Mouse (Mus musculus) liver, embryonic 14.5 days (tissue): ENCODE data around the gene Nfasc. TPM values are rescaled to one million over a fixed set of nuclear protein-coding genes. Genes with fewer than 3 reads are reported as not detected.

Experiments
- ATAC-seq: fragments of 200-750 bp; cut with Nextera tagmentation; 2 replicates; pipeline ENCODE4 v1.8.0; 2017; ENCODE audit warnings: moderate number of reproducible peaks, mild to moderate bottlenecking, moderate library complexity; ENCODE audit not compliant: insufficient read depth
- DNase-seq, 3 experiments: peaks; one replicate each; pipeline ENCODE4 v3.0.0-alpha.2; 2012 to 2013; ENCODE audit warnings: low read depth in 3 of 3, low spot score in 3 of 3
- H3K27ac ChIP-seq: fragments of 300-500 bp; sonication (generic); 2 replicates; pipeline ENCODE4 v1.5.1; 2014; ENCODE audit warnings: moderate library complexity, mild to moderate bottlenecking, control low read depth, inconsistent platforms
- H3K27me3 ChIP-seq: fragments of 300-500 bp; sonication (generic); 2 replicates; pipeline ENCODE4 v1.6.1; 2014; ENCODE audit warnings: mild to moderate bottlenecking, low read length, moderate library complexity; ENCODE audit not compliant: control insufficient read depth, insufficient read depth
- H3K36me3 ChIP-seq: fragments of 300-500 bp; sonication (generic); replicated peaks from 2 replicates; pipeline ENCODE4 v1.6.1; 2014; ENCODE audit warnings: low read depth; ENCODE audit not compliant: control insufficient read depth, insufficient read depth
- H3K4me1 ChIP-seq, 2 experiments: fragments of 200-500 bp in 1 of 2; fragments of 300-500 bp in 1 of 2; sonication (generic) in 1 of 2; replicated peaks; 2 replicates each; pipeline ENCODE4 v1.6.1; 2012 to 2014; ENCODE audit warnings: antibody characterized with exemption in 1 of 2, inconsistent platforms in 1 of 2, low read length in 1 of 2; ENCODE audit not compliant: control insufficient read depth in 2 of 2, insufficient read depth in 2 of 2
- H3K4me2 ChIP-seq: fragments of 300-500 bp; sonication (generic); 2 replicates; pipeline ENCODE4 v1.6.1; 2014; ENCODE audit warnings: low read depth, mild to moderate bottlenecking, control low read depth, moderate library complexity
- H3K4me3 ChIP-seq, 2 experiments: fragments of 200-500 bp in 1 of 2; fragments of 300-500 bp in 1 of 2; sonication (generic) in 1 of 2; 2 replicates each; pipeline ENCODE4 v1.5.1; 2012 to 2014; ENCODE audit warnings: low read depth in 2 of 2, low read length in 2 of 2, mild to moderate bottlenecking in 2 of 2, control low read depth in 1 of 2, inconsistent platforms in 1 of 2, moderate library complexity in 1 of 2; ENCODE audit not compliant: insufficient read depth in 1 of 2
- H3K9ac ChIP-seq: fragments of 300-500 bp; sonication (generic); replicated peaks from 2 replicates; pipeline ENCODE4 v1.6.1; 2014; ENCODE audit warnings: mild to moderate bottlenecking, control low read depth, moderate library complexity
- H3K9me3 ChIP-seq: fragments of 300-500 bp; sonication (generic); 2 replicates; pipeline ENCODE4 v1.6.1; 2016; ENCODE audit warnings: low read length, mixed read lengths; ENCODE audit not compliant: control insufficient read depth
- CTCF ChIP-seq: IDR thresholded peaks from 2 replicates; pipeline ENCODE4 v1.5.1; 2016; ENCODE audit warnings: antibody characterized with exemption, low read depth, control low read depth
- EP300 ChIP-seq: IDR thresholded peaks from 2 replicates; pipeline ENCODE4 v1.6.1; 2016; ENCODE audit warnings: antibody characterized with exemption, low read depth
- WGBS: fragments of 180-500 bp; shearing (Covaris S2); extraction: QIAGEN DNeasy Blood & Tissue Kit; methylation state at CpG from one replicate; pipeline ENCODE4 v1.1.7; 2014; ENCODE audit not compliant: insufficient replicate concordance; 5-methylcytosine and 5-hydroxymethylcytosine counted together
- polyA plus RNA-seq, 2 experiments: library from polyadenylated mRNA; depleted of rRNA in 1 of 2; stranded (reverse) in 1 of 2; unstranded in 1 of 2; fragments of >200 nt; fragmentation: Nextera tagmentation in 1 of 2; extraction: Ambion mirVana in 1 of 2; gene quantifications; 2 replicates each; pipeline versions ENCODE4 v1.2.1 to v1.2.3; 2012 to 2014

Gene Nfasc
- polyA plus RNA-seq, 2 experiments: 0.01 to 0.05 TPM

GRCm38 (mm10) chr1:132612066-132612465 lies 129.5 kb downstream of the Nfasc start:
- H3K27me3 ChIP-seq: no peaks in the 10 kb centered on the region
- no peak overlapping the region for H3K4me2 ChIP-seq
- no peak overlapping the region for H3K9ac ChIP-seq
- no peak overlapping the region for H3K4me3 ChIP-seq
- no peak overlapping the region for H3K27ac ChIP-seq
- DNase-seq: no peak
- TF ChIP-seq CTCF (no peak), EP300 (no peak)
- no peak for ATAC-seq
- 47% methylated on average over 4 of the region's 4 CpGs for WGBS
- H3K36me3 ChIP-seq: no peaks in the 10 kb centered on the region
- no peaks in the 10 kb centered on the region for H3K4me1 ChIP-seq
- H3K9me3 ChIP-seq: no peaks in the 10 kb centered on the region

DNA sequence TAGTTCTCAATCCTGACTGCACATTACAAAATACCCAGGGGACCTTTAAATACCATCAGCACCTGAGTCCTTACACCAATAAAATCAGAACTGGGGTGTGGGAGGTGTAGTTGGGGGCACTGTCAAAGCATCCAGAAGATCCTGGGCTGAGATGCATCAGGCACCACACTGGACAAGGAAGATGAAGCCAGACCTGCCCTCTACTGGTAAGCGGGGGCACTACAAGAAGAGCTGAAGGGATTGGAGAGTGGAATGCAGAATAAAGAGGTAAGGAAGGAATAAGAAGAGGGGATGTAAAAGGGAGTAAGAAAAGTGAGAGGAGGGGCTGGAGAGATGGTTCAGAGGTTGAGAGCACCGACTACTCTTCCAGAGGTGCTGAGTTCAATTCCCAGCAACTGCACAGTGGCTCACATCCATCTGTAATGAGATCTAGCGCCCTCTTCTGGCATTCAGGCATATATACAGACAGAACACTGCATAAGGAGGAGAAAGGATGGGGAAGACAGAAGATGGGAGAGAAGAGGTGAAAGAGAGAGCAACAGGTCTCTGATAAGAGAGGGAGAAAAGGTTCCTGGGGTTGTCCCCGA lies 132.5 kb downstream of the Nfasc start:
- no peak overlapping the region for H3K4me2 ChIP-seq
- ATAC-seq: no peak
- H3K27ac ChIP-seq: no peak overlapping the region
- no peaks in the 10 kb centered on the region for H3K4me1 ChIP-seq
- H3K4me3 ChIP-seq: no peak overlapping the region
- 22% methylated on average over 4 of the region's 4 CpGs for WGBS
- TF ChIP-seq EP300 (no peak), CTCF (peak; percentile 75)
- H3K9ac ChIP-seq: no peak overlapping the region
- DNase-seq: peak in 2 of 3 experiments; percentile 6 to 19
- no peaks in the 10 kb centered on the region for H3K9me3 ChIP-seq
- no peaks in the 10 kb centered on the region for H3K36me3 ChIP-seq
- H3K27me3 ChIP-seq: no peaks in the 10 kb centered on the region

DNA sequence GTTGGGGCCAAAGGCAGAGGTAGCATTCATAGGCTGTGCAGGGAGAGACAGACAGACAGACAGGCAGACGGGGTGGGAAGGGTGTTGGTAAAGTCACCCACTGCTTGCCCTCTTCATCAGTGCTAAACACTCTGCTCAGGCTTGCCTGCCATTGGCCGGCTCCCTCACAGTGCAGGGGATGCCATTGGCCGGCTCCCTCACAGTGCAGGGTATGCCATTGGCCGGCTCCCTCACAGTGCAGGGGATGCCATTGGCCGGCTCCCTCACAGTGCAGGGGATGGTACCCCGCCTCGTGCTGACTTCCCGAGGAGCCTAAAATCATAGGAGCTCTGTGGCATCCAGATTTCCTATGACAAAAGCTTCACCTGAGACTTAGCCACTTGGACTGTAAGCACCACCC lies 139.4 kb downstream of the Nfasc start:
- Histone ChIP-seq H3K9ac (no peak overlapping the region), H3K27ac (no peak overlapping the region), H3K27me3 (no peaks in the 10 kb centered on the region), H3K9me3 (no peaks in the 10 kb centered on the region), H3K4me2 (no peak overlapping the region), H3K4me3 (no peak overlapping the region), H3K36me3 (no peaks in the 10 kb centered on the region), H3K4me1 (no peaks in the 10 kb centered on the region)
- TF ChIP-seq CTCF (no peak), EP300 (no peak)
- ATAC-seq: no peak
- no peak for DNase-seq
- WGBS: 31% methylated on average over 8 of the region's 8 CpGs

DNA sequence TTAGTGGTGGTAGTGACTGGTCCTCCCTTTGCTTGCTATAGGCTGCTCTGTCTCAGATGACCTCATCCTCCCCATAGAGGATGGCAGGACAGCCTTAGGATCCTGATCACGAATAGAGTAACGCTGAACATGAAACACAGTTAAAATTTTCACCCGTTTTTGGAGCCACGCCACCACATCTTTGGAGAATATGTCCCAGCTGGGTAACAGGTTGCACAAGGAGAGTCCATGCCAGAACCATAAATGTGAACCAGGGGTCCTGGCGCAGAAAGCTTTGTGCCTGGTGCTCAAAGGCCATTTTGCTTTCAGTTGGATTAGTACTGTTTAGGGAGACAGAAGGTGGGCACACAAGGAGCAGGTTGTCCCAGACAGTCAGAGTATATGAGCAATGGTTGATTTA lies 143.6 kb downstream of the Nfasc start:
- no peak overlapping the region for H3K4me3 ChIP-seq
- no peak overlapping the region for H3K27ac ChIP-seq
- no peaks in the 10 kb centered on the region for H3K4me1 ChIP-seq
- no peaks in the 10 kb centered on the region for H3K36me3 ChIP-seq
- no peaks in the 10 kb centered on the region for H3K9me3 ChIP-seq
- TF ChIP-seq CTCF (no peak), EP300 (no peak)
- ATAC-seq (no peak), DNase-seq (no peak)
- H3K4me2 ChIP-seq: no peak overlapping the region
- H3K27me3 ChIP-seq: no peaks in the 10 kb centered on the region
- H3K9ac ChIP-seq: no peak overlapping the region
- WGBS: 69% methylated on average over 5 of the region's 5 CpGs

DNA sequence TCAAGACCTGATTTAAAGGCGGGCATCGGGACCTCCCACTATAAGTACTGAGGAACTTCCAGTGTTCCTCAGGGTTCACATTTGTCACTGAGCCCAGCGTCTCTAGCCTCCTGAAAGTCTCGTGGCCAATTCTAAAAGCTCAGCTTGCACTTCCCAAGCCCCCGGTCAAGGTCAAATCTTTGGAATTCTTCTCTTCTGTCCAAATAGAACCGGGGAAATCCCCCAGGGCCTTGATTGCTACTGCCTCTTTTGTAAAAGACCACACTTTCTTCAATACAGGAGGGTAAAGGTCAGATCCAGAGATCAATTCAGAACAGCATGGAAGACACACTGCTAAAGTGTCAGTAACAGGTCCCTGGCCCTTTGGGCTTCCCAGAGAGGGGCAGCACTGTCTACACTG lies 145.9 kb downstream of the Nfasc start:
- Histone ChIP-seq H3K27ac (no peak overlapping the region), H3K9ac (no peak overlapping the region), H3K4me2 (no peak overlapping the region), H3K9me3 (no peaks in the 10 kb centered on the region), H3K4me3 (no peak overlapping the region), H3K36me3 (no peaks in the 10 kb centered on the region), H3K27me3 (no peaks in the 10 kb centered on the region), H3K4me1 (no peaks in the 10 kb centered on the region)
- TF ChIP-seq EP300 (no peak), CTCF (no peak)
- WGBS: 50% methylated on average over 6 of the region's 6 CpGs
- ATAC-seq: no peak
- no peak for DNase-seq
